Mouse (Mus musculus) midbrain, embryonic 15.5 days (tissue): ENCODE data around the gene St3gal6. TPM values are rescaled to one million over a fixed set of nuclear protein-coding genes. Genes with fewer than 3 reads are reported as not detected.

Experiments
- ATAC-seq: fragments of 200-750 bp; cut with Nextera tagmentation; replicated peaks from 2 replicates; pipeline ENCODE4 v1.8.0; 2017; ENCODE audit warnings: moderate TSS enrichment
- H3K27ac ChIP-seq: fragments of 300-500 bp; sonication (generic); 2 replicates; pipeline ENCODE4 v1.5.1; 2015; ENCODE audit warnings: mild to moderate bottlenecking, inconsistent platforms
- H3K27me3 ChIP-seq: fragments of 300-500 bp; sonication (generic); replicated peaks from 2 replicates; pipeline ENCODE4 v1.6.1; 2015; ENCODE audit warnings: inconsistent platforms
- H3K36me3 ChIP-seq: fragments of 300-500 bp; sonication (generic); replicated peaks from 2 replicates; pipeline ENCODE4 v1.6.1; 2015; ENCODE audit warnings: inconsistent platforms
- H3K4me1 ChIP-seq: fragments of 300-500 bp; sonication (generic); 2 replicates; pipeline ENCODE4 v1.6.1; 2015; ENCODE audit warnings: inconsistent platforms
- H3K4me2 ChIP-seq: fragments of 300-500 bp; sonication (generic); 2 replicates; pipeline ENCODE4 v1.6.1; 2015; ENCODE audit warnings: inconsistent platforms, mild to moderate bottlenecking, moderate library complexity
- H3K4me3 ChIP-seq: fragments of 300-500 bp; sonication (generic); 2 replicates; pipeline ENCODE4 v1.5.1; 2015; ENCODE audit warnings: mild to moderate bottlenecking, inconsistent platforms
- H3K9ac ChIP-seq: fragments of 300-500 bp; sonication (generic); 2 replicates; pipeline ENCODE4 v1.6.1; 2015; ENCODE audit warnings: mild to moderate bottlenecking, inconsistent platforms
- H3K9me3 ChIP-seq: fragments of 300-500 bp; sonication (generic); 2 replicates; pipeline ENCODE4 v1.6.1; 2016; ENCODE audit warnings: inconsistent platforms
- WGBS: fragments of 180-500 bp; shearing (Covaris S2); methylation state at CpG from one replicate; pipeline ENCODE4 v1.1.7; 2015; ENCODE audit warnings: mixed read lengths; 5-methylcytosine and 5-hydroxymethylcytosine counted together
- polyA plus RNA-seq: library from polyadenylated mRNA; unstranded; fragments of >200 nt; fragmentation: Nextera tagmentation; extraction: Ambion mirVana; gene quantifications from 2 replicates; pipeline ENCODE4 v1.2.1, GENCODE M21; 2015

St3gal6 gene
- polyA plus RNA-seq: 12.1 and 13.6 TPM in 2 replicates

DNA sequence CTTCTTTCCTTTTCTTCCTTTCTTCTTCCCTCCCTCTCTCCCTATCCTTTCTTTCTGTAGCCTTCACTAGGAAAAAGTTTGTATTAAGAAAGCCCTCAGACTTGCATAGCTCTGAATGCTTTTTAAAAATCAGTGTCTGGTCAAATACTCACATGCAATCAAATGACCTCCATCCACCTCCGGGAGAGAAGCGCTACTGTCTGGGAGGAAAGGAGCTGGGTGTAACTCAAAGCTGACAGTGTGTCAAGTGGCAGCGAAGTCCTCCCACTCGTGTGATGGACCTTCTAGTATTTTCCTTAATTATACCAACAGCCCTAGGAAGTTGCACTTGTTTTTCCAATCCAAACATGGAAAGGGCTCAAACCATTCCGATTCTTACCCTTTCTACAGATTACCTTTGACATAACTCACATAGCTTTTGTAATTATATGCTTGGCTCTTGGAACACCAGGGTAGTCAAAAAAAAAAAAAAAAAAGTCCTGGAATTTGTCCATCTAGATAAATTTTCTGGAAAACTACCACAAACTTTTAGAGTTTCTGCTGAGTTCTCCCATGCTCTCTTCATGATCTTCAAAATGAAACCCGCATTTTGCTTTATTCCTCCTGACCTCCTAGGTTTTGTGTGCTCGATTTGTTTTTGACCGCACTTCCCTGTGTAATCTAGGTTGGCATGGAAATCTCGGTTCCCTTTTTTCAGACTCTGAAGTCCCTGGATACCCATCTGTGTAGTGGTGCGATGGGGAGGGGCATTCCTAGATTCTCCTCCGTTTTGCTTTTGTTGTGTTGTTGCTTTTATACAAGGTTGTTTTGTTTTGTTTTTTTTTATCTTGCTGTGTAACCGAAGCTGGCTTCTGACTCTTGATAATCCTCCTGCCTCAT, at the start of gene St3gal6:
Gene St3gal6 (minus strand): TSS at position 272 of the 879 bp plus-strand sequence.
- Histone ChIP-seq H3K4me1 (peaks cover 7% of the 10 kb centered on the region), H3K9ac (peak within 1 kb of the TSS; percentile 61), H3K27me3 (no peaks in the 10 kb centered on the region; the same call in 1 of the 2 replicates), H3K9me3 (no peaks in the 10 kb centered on the region; the same call in 1 of the 2 replicates), H3K36me3 (no peaks in the 10 kb centered on the region), H3K27ac (peak within 1 kb of the TSS; percentile 63), H3K4me3 (peak within 1 kb of the TSS; percentile 79), H3K4me2 (peak within 1 kb of the TSS; percentile 94)
- 92% methylated on average over 12 of the region's 12 CpGs for WGBS
- ATAC-seq: no peak

DNA sequence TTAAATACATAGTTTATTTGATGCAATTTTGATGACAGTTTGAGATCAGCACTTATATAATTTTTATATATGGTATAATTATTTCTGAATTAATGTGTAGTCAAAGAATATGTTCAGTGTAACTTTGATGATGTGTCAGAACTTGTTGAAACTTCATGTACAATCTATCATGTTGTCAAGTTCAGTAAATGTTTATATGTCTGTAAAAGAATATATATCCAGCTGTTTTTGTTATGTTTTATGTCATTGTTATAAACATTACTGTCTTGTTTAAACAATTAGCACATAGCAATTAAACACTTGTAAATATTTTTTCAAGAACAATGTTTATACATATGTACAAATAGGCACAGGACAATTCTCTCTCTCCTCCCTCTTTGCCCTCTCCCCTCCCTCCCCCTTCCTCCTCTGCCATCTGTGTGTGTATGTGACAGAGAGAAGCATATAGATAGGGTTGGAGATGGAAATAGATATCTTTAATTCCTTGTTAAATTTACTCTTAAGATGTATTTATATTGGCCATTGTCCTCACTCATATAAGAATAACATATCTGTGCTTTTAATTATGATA, 46.7 kb upstream of the St3gal6 start:
- H3K4me1 ChIP-seq: no peaks in the 10 kb centered on the region
- H3K9me3 ChIP-seq: no peaks in the 10 kb centered on the region
- no peak overlapping the region for H3K4me3 ChIP-seq
- H3K27ac ChIP-seq: no peak overlapping the region
- H3K36me3 ChIP-seq: no peaks in the 10 kb centered on the region
- no peak overlapping the region for H3K4me2 ChIP-seq
- no peak for ATAC-seq
- no peaks in the 10 kb centered on the region for H3K27me3 ChIP-seq
- no peak overlapping the region for H3K9ac ChIP-seq

GRCm38 (mm10) chr16:58561196-58561595, 37.2 kb upstream of the St3gal6 start:
- no peaks in the 10 kb centered on the region for H3K27me3 ChIP-seq
- H3K36me3 ChIP-seq: no peaks in the 10 kb centered on the region
- no peak overlapping the region for H3K9ac ChIP-seq
- no peak overlapping the region for H3K4me2 ChIP-seq
- ATAC-seq: no peak
- no peaks in the 10 kb centered on the region for H3K4me1 ChIP-seq
- 84% methylated on average over 2 of the region's 2 CpGs for WGBS
- no peak overlapping the region for H3K27ac ChIP-seq
- no peak overlapping the region for H3K4me3 ChIP-seq
- H3K9me3 ChIP-seq: no peaks in the 10 kb centered on the region

DNA sequence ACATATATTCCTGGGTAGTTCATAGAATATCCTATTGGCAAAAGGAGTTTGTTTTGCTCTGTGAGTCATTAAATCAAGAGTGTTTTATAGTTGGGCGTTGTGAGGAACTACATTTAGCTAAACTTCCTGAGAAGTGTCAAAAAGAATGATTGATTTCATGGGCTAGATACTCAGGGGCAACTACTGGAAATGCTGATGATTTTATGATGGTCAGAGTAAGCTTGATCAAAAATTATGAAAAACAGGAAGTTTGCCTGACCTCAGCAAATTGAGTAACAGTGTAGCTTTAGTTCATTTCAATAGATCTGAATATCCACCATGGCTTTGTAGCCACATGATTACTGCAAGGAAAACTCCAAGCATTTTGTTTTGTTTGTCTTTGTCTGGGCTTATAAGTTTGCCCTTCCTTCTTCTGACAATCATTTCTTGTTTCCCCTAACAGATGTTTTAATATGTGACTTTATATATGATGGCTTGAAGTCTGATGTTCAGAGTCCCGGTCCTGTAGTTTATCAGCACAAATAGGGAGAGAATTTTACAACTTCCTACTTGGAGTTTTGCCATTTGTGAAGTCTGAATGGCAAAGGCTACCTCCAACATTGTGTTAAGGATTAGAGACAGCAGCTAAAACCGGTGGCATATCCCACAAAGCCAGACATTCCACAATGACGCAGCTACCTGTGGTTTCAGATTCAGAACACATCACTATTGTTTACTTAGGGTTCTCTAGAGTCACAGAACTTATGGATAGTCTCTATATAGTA, 32.2 kb upstream of the St3gal6 start:
- no peaks in the 10 kb centered on the region for H3K9me3 ChIP-seq
- H3K9ac ChIP-seq: no peak overlapping the region
- no peaks in the 10 kb centered on the region for H3K27me3 ChIP-seq
- 80% methylated on average over 4 of the region's 4 CpGs for WGBS
- no peak overlapping the region for H3K4me3 ChIP-seq
- H3K27ac ChIP-seq: no peak overlapping the region
- ATAC-seq: no peak
- H3K4me2 ChIP-seq: no peak overlapping the region
- no peaks in the 10 kb centered on the region for H3K36me3 ChIP-seq
- H3K4me1 ChIP-seq: no peaks in the 10 kb centered on the region

DNA sequence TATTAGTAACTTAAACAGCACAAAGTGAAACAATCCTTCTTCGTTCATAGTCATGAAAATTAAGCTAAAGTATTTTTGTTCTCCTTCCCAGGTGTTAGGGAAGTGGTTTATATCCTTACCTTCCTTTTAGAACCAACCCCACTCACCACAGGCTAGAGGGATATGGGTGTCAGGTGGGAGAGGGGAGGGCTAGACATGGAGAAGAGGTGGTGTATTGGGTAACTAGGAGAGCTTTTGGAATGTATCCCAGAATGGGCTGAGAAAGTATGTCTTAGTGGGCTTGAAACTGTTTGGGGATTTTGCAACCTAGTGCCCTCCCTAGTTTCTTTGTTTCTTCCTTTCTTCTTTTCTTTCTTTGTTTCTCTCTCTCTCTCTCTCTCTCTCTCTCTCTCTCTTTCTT, 30.6 kb upstream of the St3gal6 start:
- no peaks in the 10 kb centered on the region for H3K4me1 ChIP-seq
- WGBS: 71% methylated on average over 1 of the region's 1 CpGs

GRCm38 (mm10) chr16:58548042-58548441, 24.0 kb upstream of the St3gal6 start:
- Histone ChIP-seq H3K4me3 (no peak overlapping the region), H3K4me1 (no peaks in the 10 kb centered on the region), H3K4me2 (no peak overlapping the region), H3K27me3 (no peaks in the 10 kb centered on the region), H3K36me3 (no peaks in the 10 kb centered on the region), H3K27ac (no peak overlapping the region), H3K9ac (no peak overlapping the region), H3K9me3 (no peaks in the 10 kb centered on the region)
- WGBS: 81% methylated on average over 2 of the region's 2 CpGs
- no peak for ATAC-seq

More for the DNA sequence above, 30.6 kb upstream of the St3gal6 start:
- no peak overlapping the region for H3K27ac ChIP-seq
- no peak for ATAC-seq
- no peaks in the 10 kb centered on the region for H3K9me3 ChIP-seq
- H3K4me3 ChIP-seq: no peak overlapping the region
- H3K4me2 ChIP-seq: no peak overlapping the region
- no peak overlapping the region for H3K9ac ChIP-seq
- no peaks in the 10 kb centered on the region for H3K27me3 ChIP-seq
- no peaks in the 10 kb centered on the region for H3K36me3 ChIP-seq

DNA sequence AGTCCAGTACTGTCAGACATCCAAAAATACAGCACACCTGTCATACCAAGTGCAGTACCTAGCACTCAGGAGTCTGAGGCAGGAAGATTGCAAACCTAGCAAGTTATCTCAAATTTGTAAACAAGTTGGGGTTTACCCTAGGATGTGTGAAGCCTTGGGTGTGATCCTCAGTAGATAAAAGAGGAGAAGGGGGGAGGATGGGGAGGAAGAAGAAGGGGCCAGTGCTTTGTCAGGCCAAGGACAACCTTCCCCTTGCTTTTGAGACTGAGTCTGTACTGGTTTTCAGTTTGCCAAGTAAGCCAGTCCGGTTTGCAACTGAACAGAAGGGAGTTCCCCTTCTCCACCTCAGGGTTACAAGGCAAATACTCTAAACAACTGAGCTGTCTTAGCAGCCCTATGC, 22.1 kb upstream of the St3gal6 start:
- no peaks in the 10 kb centered on the region for H3K36me3 ChIP-seq
- H3K9me3 ChIP-seq: no peaks in the 10 kb centered on the region
- H3K4me3 ChIP-seq: no peak overlapping the region
- H3K4me2 ChIP-seq: no peak overlapping the region
- ATAC-seq: no peak
- no peak overlapping the region for H3K9ac ChIP-seq
- no peaks in the 10 kb centered on the region for H3K27me3 ChIP-seq
- no peaks in the 10 kb centered on the region for H3K4me1 ChIP-seq
- 67% methylated on average over 1 of the region's 1 CpGs for WGBS
- H3K27ac ChIP-seq: no peak overlapping the region

DNA sequence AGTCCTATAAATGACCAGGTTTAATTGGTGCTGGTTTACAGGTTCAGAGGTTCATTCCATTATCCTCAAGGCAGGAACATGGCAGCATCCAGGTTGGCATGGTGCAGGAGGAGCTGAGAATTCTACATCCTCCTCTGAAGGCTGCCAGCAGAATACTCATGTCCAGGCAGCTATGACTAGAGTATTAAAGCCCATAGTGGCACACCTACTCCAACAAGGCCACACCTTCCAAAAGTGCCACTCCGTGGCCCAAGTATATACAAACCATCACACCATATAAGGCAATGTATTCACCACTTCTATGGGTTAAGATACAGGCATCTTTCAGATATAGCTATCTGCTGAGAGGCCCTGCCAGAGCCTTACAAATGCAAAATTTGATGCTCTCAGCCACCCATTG, 15.4 kb upstream of the St3gal6 start:
- H3K4me1 ChIP-seq: no peaks in the 10 kb centered on the region
- no peak overlapping the region for H3K27ac ChIP-seq
- no peaks in the 10 kb centered on the region for H3K36me3 ChIP-seq
- no peak overlapping the region for H3K4me3 ChIP-seq
- ATAC-seq: no peak
- WGBS: 91% methylated on average over 1 of the region's 1 CpGs
- H3K9me3 ChIP-seq: no peaks in the 10 kb centered on the region
- no peak overlapping the region for H3K9ac ChIP-seq
- H3K4me2 ChIP-seq: no peak overlapping the region
- no peaks in the 10 kb centered on the region for H3K27me3 ChIP-seq

- 72% methylated on average over 2 of the region's 2 CpGs for WGBS
- no peaks in the 10 kb centered on the region for H3K36me3 ChIP-seq
- no peaks in the 10 kb centered on the region for H3K27me3 ChIP-seq
- no peak overlapping the region for H3K4me2 ChIP-seq
- no peak overlapping the region for H3K27ac ChIP-seq
- no peak overlapping the region for H3K4me3 ChIP-seq
- ATAC-seq: no peak
- no peaks in the 10 kb centered on the region for H3K9me3 ChIP-seq
- H3K9ac ChIP-seq: no peak overlapping the region
- no peaks in the 10 kb centered on the region for H3K4me1 ChIP-seq
Observed at GRCm38 (mm10) chr16:58539011-58539410, 15.0 kb upstream of the St3gal6 start.

- Histone ChIP-seq H3K27me3 (no peaks in the 10 kb centered on the region), H3K4me1 (no peaks in the 10 kb centered on the region), H3K36me3 (no peaks in the 10 kb centered on the region), H3K4me3 (no peak overlapping the region), H3K4me2 (no peak overlapping the region), H3K9ac (no peak overlapping the region), H3K9me3 (no peaks in the 10 kb centered on the region), H3K27ac (no peak overlapping the region)
- no peak for ATAC-seq
- WGBS: 87% methylated on average over 2 of the region's 2 CpGs
Observed at GRCm38 (mm10) chr16:58536076-58536475, 12.0 kb upstream of the St3gal6 start.

GRCm38 (mm10) chr16:58535236-58535635, 11.2 kb upstream of the St3gal6 start:
- 63% methylated on average over 5 of the region's 5 CpGs for WGBS
- no peaks in the 10 kb centered on the region for H3K27me3 ChIP-seq
- H3K9me3 ChIP-seq: no peaks in the 10 kb centered on the region
- no peak overlapping the region for H3K27ac ChIP-seq
- no peak overlapping the region for H3K9ac ChIP-seq
- no peak overlapping the region for H3K4me3 ChIP-seq
- H3K4me1 ChIP-seq: no peaks in the 10 kb centered on the region
- H3K36me3 ChIP-seq: no peaks in the 10 kb centered on the region
- H3K4me2 ChIP-seq: no peak overlapping the region
- ATAC-seq: no peak
